In genomic region chr9:15003676-15004297, GRCm38 (mm10) we compare ENCODE assay signal across 12 mouse cellular contexts. TPM values are rescaled to one million over a fixed set of nuclear protein-coding genes. Genes with fewer than 3 reads are reported as not detected.
DNase-seq lines count a peak whose midpoint lies in the region; ATAC-seq lines count a peak whose summit lies in the region.
"Had no signal": no experiment of that assay in that cellular context is flagged by ENCODE, and none has a peak within 500 bp of the region (broad histone marks: within the 10 kb centered on the region; RNA-seq: fewer than 3 reads in every experiment).

No protein-coding gene starts in this region.

- DNase-seq in heart, postnatal 10 days, result no peak
- peak; percentile 30 for DNase-seq in adrenal gland, adult 8-10 months
- peak; percentile 61 for DNase-seq in neural tube, embryonic 10.5 days (ENCODE audit: extremely low spot score, low spot score)
- DNase-seq in kidney, adult 8-10 months, result no peak
- no peak for DNase-seq in frontal cortex, postnatal 36 days (ENCODE audit: low spot score in 2 of 2)
- DNase-seq in left cerebral cortex, postnatal 25 days (ENCODE audit: low spot score in 2 of 2), result no peak
- DNase-seq: B cell, adult 2 months; heart, adult 18-20 months; kidney, adult 2 months had no signal

- H3K9me3 ChIP-seq in heart, embryonic 12.5 days (replicated peaks), result no peaks in the 10 kb centered on the region
- H3K9me3 ChIP-seq in forebrain, embryonic 12.5 days, result no peaks in the 10 kb centered on the region

- peak overlapping the region; percentile 23; the same call in 1 of the 2 replicates for H3K4me2 ChIP-seq in heart, embryonic 12.5 days
- no peak overlapping the region for H3K4me2 ChIP-seq in forebrain, embryonic 12.5 days

- H3K4me3 ChIP-seq in heart, embryonic 12.5 days, result no peak overlapping the region
- H3K4me3 ChIP-seq in forebrain, embryonic 12.5 days (replicated peaks), result no peak overlapping the region

- no peak for ATAC-seq in heart, embryonic 12.5 days (ENCODE audit: insufficient number of reproducible peaks, low FRiP score)
- ATAC-seq in forebrain, embryonic 12.5 days (ENCODE audit: low FRiP score), result no peak
- ATAC-seq: Patski had no signal

- peaks cover 5% of the 10 kb centered on the region; the same call in 1 of the 2 replicates for H3K4me1 ChIP-seq in heart, embryonic 12.5 days (replicated peaks)
- H3K4me1 ChIP-seq in forebrain, embryonic 12.5 days, result peaks cover 21% of the 10 kb centered on the region

- H3K36me3 ChIP-seq in heart, embryonic 12.5 days, result peaks cover 22% of the 10 kb centered on the region
- peaks cover 41% of the 10 kb centered on the region for H3K36me3 ChIP-seq in forebrain, embryonic 12.5 days (replicated peaks)

- no peak overlapping the region for H3K9ac ChIP-seq in heart, embryonic 12.5 days
- no peak overlapping the region for H3K9ac ChIP-seq in forebrain, embryonic 12.5 days

- 51% methylated on average over 10 of the region's 10 CpGs for WGBS in heart, embryonic 12.5 days
- 54% methylated on average over 10 of the region's 10 CpGs for WGBS in forebrain, embryonic 12.5 days

- intact Hi-C loops in heart, postnatal 10 days (cut with DNase I), result no loop called here
- intact Hi-C loops in left cerebral cortex, postnatal 25 days (cut with DNase I), result no loop called here

- no peaks in the 10 kb centered on the region for H3K27me3 ChIP-seq in heart, embryonic 12.5 days (replicated peaks)
- no peaks in the 10 kb centered on the region for H3K27me3 ChIP-seq in forebrain, embryonic 12.5 days
- H3K27me3 ChIP-seq: Patski had no signal

- no peak overlapping the region for H3K27ac ChIP-seq in heart, embryonic 12.5 days (ENCODE audit: poor library complexity, severe bottlenecking)
- peak overlapping the region; percentile 57 for H3K27ac ChIP-seq in forebrain, embryonic 12.5 days

RNA-seq across cellular contexts. Expression of gene Panx1, which starts 41.5 kb away (rescaled TPM):
- polyA plus RNA-seq in heart, embryonic 12.5 days (2016; fragmentation: Nextera tagmentation; extraction: Ambion mirVana), result 25.6 and 26.1 TPM in 2 replicates
- 10 to 100 TPM in 1 of 2 experiments, 1 to 10 TPM in 1; 9.5 to 12.2 TPM for total RNA-seq in heart, postnatal 10 days (2021)
- 10 to 100 TPM in 2 of 4 experiments, 1 to 10 TPM in 2; 6.7 to 11.5 (median 9.9) TPM for total RNA-seq in adrenal gland, adult 8-10 months (2022)
- 86.8 and 100 TPM in 2 replicates for polyA plus RNA-seq in forebrain, embryonic 12.5 days (2016; fragmentation: Nextera tagmentation; extraction: Ambion mirVana)
- 10 to 100 TPM; 37.7 to 38.8 TPM for total RNA-seq in left cerebral cortex, postnatal 25 days (2021)

Comparison
In these comparisons a context has a peak if more than half of its experiments do, and no peak if none do; other contexts are left out.
1. DNase-seq: peak in adrenal gland, adult 8-10 months (single experiment) and neural tube, embryonic 10.5 days (single experiment); none in heart, postnatal 10 days (0 of 2), kidney, adult 8-10 months (0 of 2), frontal cortex, postnatal 36 days (0 of 2) and left cerebral cortex, postnatal 25 days (0 of 2).